In genomic region chr19:5688200-5689087, GRCm38 (mm10) we compare ENCODE assay signal across 8 mouse cellular contexts. TPM values are rescaled to one million over a fixed set of nuclear protein-coding genes. Genes with fewer than 3 reads are reported as not detected.
DNase-seq lines count a peak whose midpoint lies in the region; ATAC-seq and TF ChIP-seq lines count a peak whose summit lies in the region.

Map3k11 (plus strand) TSS chr19:5688742.
Pcnx3 (minus strand) TSS chr19:5688908.

- TF ChIP-seq CTCF in cortical plate, adult 2 months (IDR thresholded peaks at IDR 0.05; ENCODE audit: extremely low read depth, insufficient read depth, low read length): no peak

- peak within 1 kb of the TSS; percentile 83 for H3K4me3 ChIP-seq in cortical plate, adult 2 months (ENCODE audit: insufficient read depth, low read length)
- H3K4me3 ChIP-seq in megakaryocyte, embryonic 14.5 days (replicated peaks): peak within 1 kb of the TSS; percentile 97

- peak within 1 kb of the TSS; percentile 82 for H3K27ac ChIP-seq in cortical plate, adult 2 months (ENCODE audit: insufficient read depth, low read length)

- no peaks in the 10 kb centered on the region for H3K9me3 ChIP-seq in megakaryocyte, embryonic 14.5 days

- no peaks in the 10 kb centered on the region for H3K27me3 ChIP-seq in megakaryocyte, embryonic 14.5 days (replicated peaks)

- H3K36me3 ChIP-seq in megakaryocyte, embryonic 14.5 days (replicated peaks; ENCODE audit: low read length): peaks cover 69% of the 10 kb centered on the region

- H3K4me1 ChIP-seq in cortical plate, adult 2 months (ENCODE audit: control insufficient read depth, insufficient read depth, low read length): peaks cover 9% of the 10 kb centered on the region
- peaks cover 52% of the 10 kb centered on the region for H3K4me1 ChIP-seq in megakaryocyte, embryonic 14.5 days

- peak; percentile 92 to 97 for DNase-seq in gastrocnemius, adult 8-10 months (ENCODE audit: low spot score in 2 of 2)
- peak; percentile 99 for DNase-seq in hindlimb bud, embryonic 11.5 days (ENCODE audit: extremely low spot score, low read depth, low spot score)
- DNase-seq in left cerebral cortex, adult 8-10 months (ENCODE audit: low spot score in 2 of 2): peak; percentile 92 to 98
- peak; percentile 99 for DNase-seq in right cerebral cortex, postnatal 10 days (ENCODE audit: low spot score in 2 of 2)
- peak; percentile 92 for DNase-seq in urinary bladder, postnatal 25 days (ENCODE audit: low spot score)

- TF ChIP-seq POLR2A in cortical plate, adult 2 months (IDR thresholded peaks at IDR 0.05; ENCODE audit: extremely low read depth, insufficient read depth, low read length): peak; percentile 39; the same call in 1 of the 2 replicates

- peak; percentile 78 for ATAC-seq in activated CD4-positive, CD25-positive, alpha-beta regulatory T cell, adult 4 months

RNA-seq across cellular contexts. Expression of gene Map3k11, which starts in this region (rescaled TPM):
- 1 to 10 TPM; 7.8 to 9.2 TPM for polyA plus RNA-seq in activated CD4-positive, CD25-positive, alpha-beta regulatory T cell, adult 4 months (2017; shearing (Covaris generic))
- polyA plus RNA-seq in cortical plate, adult 2 months (2012; rRNA removed): 21.1 and 23.1 TPM in 2 replicates
- total RNA-seq in gastrocnemius, adult 8-10 months (2022): 1 to 10 TPM; 7.1 to 8.7 (median 8.1) TPM
- total RNA-seq in left cerebral cortex, adult 8-10 months (2022): 10 to 100 TPM; 19.0 to 20.2 (median 19.7) TPM
- polyA plus RNA-seq in megakaryocyte, embryonic 14.5 days (2012; ENCODE audit: insufficient read depth, low replicate concordance): 156 and 158 TPM in 2 replicates

RNA-seq across cellular contexts. Expression of gene Pcnx3, which starts in this region (rescaled TPM):
- 10 to 100 TPM; 20.6 to 21.7 TPM for polyA plus RNA-seq in activated CD4-positive, CD25-positive, alpha-beta regulatory T cell, adult 4 months (2017; shearing (Covaris generic))
- 59.9 and 60.8 TPM in 2 replicates for polyA plus RNA-seq in cortical plate, adult 2 months (2012; rRNA removed)
- total RNA-seq in gastrocnemius, adult 8-10 months (2022): 10 to 100 TPM; 11.8 to 15.2 (median 13.7) TPM
- total RNA-seq in left cerebral cortex, adult 8-10 months (2022): 10 to 100 TPM; 74.4 to 86.8 (median 80.3) TPM
- 161 and 607 TPM in 2 replicates for polyA plus RNA-seq in megakaryocyte, embryonic 14.5 days (2012; ENCODE audit: insufficient read depth, low replicate concordance)

Comparison
In these comparisons a context has a peak if more than half of its experiments do, and no peak if none do; other contexts are left out.
1. Peak in every context shown above with its lines: DNase-seq, ATAC-seq, H3K4me3 ChIP-seq and H3K27ac ChIP-seq.
2. RNA of gene Pcnx3 (total RNA-seq): 74.4 to 86.8 TPM in left cerebral cortex, adult 8-10 months; 11.8 to 15.2 TPM in gastrocnemius, adult 8-10 months; every median in the first group is over 4 times any median in the second.